Mouse (Mus musculus): ENCODE results near the gene Mia3.
"Not testable (repeated sequence)": the region's sequence is repeated elsewhere in the genome, so short reads cannot be mapped to it uniquely, and the experiment has no call there.

Mia3 gene

DNA sequence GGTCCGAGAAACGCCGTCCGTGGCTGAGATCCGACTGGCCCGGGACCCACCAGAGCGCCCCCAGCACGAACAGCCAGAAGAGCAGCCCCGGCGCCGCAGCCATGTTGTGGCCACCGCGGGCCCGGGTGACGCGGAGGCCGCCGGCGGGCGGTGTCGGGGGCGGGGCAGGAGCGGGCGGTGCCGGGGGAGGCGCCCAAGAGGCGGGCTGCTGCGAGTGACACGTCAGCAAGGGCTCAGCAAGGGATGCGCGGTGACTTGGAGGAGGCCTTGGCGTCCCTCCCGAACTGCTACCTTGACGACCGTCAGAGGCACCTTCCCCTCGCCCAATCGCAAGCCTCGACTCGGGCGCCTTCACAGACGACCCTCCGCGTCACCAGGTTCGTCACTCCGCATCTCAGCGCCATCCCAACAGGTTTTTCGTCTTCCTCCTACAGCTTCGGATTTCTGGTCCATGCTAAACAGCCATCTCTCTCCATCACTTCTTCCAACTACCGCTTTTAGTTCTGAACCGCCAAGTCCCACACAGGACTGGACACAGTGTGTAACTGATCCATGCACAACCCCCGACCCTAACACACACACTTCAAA lies at the start of gene Mia3:
Gene Mia3, minus strand, starts transcription at position 127 of the 588 bp plus-strand sequence.
- DNase-seq: peak; percentile 99

DNA sequence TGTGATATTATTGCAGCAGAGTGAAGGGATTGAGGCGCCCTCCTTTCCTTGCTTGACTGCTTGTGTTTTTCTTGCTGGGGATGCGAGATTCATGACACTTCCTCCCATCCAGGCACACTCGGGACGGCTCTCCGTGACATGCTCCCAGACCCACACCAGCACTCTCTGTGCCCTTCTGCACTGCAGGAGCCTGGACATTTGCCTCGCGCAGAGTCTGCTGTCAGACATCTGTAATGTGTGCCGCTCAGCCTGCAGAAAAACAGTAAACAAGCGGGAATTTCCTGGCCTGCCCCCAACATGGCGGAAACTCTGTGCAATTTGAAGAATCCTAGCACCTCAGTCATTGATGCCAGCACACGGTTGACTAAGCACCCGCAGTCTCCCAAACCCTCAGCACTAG lies 48.5 kb upstream of the Mia3 start, which contains the start of gene Hhipl2:
Gene Hhipl2, plus strand, starts transcription at position 343 of the 400 bp plus-strand sequence.
- no peak for DNase-seq

DNA sequence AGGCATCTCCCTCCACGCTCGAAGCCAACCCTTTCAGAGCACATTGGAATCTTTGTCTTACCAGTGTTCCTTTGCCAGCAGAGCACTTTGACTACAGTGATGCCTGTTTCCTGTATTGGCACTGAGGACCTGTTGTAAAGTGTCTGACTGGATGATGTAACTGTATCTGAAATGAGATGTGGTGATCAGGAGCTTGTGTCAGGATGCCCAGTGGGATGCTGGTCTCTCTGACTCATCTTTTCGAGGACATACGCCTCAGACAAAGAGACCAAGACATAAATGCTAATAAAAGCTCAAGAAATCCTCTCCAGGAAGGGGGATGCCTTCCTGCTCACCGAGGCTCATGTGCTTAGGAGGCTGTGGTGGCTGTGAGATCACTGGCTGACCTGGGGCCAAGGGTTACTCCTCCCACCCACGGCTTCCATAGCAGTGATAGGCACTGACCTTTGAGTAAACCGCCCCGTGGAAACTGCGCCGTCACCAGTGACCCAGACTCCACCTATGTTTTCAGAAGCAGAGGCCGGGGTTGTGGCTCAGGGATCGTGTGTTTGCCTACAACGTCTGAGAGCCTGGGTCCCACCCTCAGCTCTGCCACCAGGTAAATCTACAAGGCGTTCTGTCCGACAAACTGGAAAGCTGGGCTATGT lies 44.9 kb upstream of the Mia3 start:
- no peak for DNase-seq

DNA sequence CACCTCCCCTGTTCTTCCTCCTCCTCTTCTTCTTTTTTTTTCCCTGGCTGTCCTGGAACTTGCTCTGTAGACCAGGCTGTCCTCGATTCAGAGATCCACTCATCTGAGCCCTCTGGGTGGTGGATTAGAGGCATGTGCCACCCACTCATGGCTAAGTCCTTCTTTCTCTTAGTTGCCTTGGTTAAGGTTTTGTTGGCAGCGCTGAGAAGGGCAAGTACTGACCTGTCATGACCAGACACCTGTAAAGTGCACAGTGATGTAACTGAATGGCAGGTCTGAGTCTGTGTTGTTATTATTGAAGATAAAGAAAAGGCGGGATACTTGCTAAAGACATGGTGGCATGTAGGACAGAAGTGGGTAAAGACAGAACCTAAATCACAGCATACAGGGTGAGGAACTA lies 34.0 kb upstream of the Mia3 start:
- no peak for DNase-seq

- peak; percentile 95 for DNase-seq
Measured at GRCm38 (mm10) chr1:183388426-183389406, 19.4 kb upstream of the Mia3 start, which contains the start of gene Taf1a. Gene Taf1a, plus strand, starts transcription at chr1:183388981.

- not testable (repeated sequence) for DNase-seq
Measured at GRCm38 (mm10) chr1:183387421-183387820, 18.1 kb upstream of the Mia3 start.

GRCm38 (mm10) chr1:183382621-183383020 lies 13.3 kb upstream of the Mia3 start:
- DNase-seq: no peak

DNA sequence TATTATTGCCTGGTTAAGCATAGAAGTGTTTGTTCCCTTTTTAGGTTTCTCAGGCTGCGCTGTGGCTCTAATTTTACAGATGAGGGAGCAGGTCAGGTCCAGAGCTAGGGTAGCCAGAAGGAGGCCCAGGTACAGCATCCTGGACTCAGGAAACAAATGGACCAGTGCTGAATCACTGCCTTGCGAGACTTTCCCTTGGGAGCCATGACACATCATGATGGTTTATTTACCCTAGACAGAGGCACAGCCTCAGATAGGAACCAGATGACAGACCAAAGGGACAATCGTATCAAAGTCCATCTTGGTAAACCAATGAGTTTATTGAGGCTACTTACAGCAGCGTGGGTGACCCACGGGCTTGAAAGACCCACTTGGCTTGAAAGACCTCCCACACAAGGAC lies 12.5 kb upstream of the Mia3 start:
- no peak for DNase-seq

- not testable (repeated sequence) for DNase-seq
Measured at GRCm38 (mm10) chr1:183379376-183379775, 10.0 kb upstream of the Mia3 start.

DNA sequence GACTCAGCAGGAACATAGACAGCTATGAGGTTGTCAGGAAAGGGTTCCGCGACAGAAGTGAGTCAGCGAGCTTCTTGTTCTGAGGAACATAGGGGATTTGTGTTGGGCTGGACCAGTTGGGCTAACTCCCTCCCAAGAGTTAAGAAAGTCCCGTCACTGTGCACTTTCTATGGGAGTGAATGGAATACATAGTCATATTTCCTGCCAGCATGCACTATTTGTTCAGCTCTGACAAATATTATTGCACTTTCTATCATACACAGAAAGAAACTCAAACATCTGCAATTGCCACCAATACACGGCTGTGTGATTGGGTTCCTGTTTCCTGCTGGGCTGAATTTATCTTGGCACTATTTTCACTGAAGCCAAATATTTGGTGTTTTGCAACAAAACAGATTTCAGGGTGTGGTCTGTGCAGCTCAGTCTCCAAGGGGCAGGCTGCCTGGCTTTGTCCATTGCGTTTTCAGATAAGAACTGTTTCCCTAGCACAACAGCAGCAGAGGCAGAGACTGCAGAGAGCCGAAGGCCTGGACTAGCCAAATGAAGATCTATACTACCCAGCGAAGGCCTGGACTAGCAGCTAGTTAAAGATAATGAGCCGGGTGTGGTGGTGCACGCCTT lies 9.1 kb upstream of the Mia3 start:
- no peak for DNase-seq

- no peak for DNase-seq
Measured at GRCm38 (mm10) chr1:183377045-183377444, 7.7 kb upstream of the Mia3 start.

- no peak for DNase-seq
Measured at GRCm38 (mm10) chr1:183374728-183375127, 5.4 kb upstream of the Mia3 start.

GRCm38 (mm10) chr1:183368601-183369400 lies 552 bp downstream of the Mia3 start:
- DNase-seq: peak; percentile 28

GRCm38 (mm10) chr1:183366361-183366760 lies 3.0 kb downstream of the Mia3 start:
- no peak for DNase-seq

DNA sequence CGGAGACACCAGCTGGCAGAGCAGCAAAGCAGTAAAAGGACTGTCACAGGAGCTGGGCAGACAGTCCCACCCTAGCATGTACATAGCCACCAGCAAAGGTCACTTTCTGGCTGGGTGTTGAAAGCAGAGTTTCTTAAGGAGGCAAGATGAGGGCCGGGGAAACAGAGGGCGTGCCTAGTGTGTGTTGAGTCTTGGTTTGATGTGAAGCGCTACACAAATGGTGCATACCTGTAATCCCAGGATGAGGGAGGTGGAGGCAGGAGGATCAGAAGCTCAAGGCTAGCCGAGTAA lies 5.8 kb downstream of the Mia3 start:
- no peak for DNase-seq

GRCm38 (mm10) chr1:183362729-183363576 lies 6.4 kb downstream of the Mia3 start:
- no peak for DNase-seq

- DNase-seq: no peak
Measured at GRCm38 (mm10) chr1:183362301-183362700, 7.1 kb downstream of the Mia3 start.

GRCm38 (mm10) chr1:183358901-183359300 lies 10.5 kb downstream of the Mia3 start:
- no peak for DNase-seq

GRCm38 (mm10) chr1:183349840-183350239 lies 19.5 kb downstream of the Mia3 start:
- peak; percentile 49 for DNase-seq

DNA sequence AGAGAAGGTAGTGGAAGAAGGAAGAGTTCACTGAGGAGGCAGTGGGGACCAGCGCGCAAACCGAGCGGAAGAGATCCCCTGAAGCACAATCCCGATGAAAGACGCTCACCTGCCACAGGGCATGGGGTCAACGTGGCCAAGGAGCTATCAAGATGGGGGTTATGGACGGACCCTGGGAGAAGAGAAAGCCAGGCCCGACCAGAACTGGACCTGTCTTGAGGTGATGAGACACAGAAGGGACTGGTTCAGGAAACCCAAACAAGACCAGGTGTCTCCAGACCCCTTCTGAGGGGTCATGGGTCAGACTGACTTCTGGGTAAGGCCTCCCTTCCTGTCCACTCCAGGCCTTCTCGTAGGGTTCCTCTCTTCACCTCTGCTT lies 23.5 kb downstream of the Mia3 start:
- no peak for DNase-seq

Data from right cerebral cortex, adult 18-20 months (tissue).